In genomic region chr7:19239423-19239822, GRCm38 (mm10) we compare ENCODE assay signal across 8 mouse cellular contexts. TPM values are rescaled to one million over a fixed set of nuclear protein-coding genes. Genes with fewer than 3 reads are reported as not detected.
DNase-seq lines count a peak whose midpoint lies in the region; ATAC-seq and TF ChIP-seq lines count a peak whose summit lies in the region.

No protein-coding gene starts in this region.

- H3K9ac ChIP-seq in heart, embryonic 12.5 days = 0 out of 2 replicates have a peak overlapping the region, but pooled peaks have one; percentile 3
- 0 out of 2 replicates have a peak overlapping the region, but pooled peaks have one; percentile 10 for H3K9ac ChIP-seq in kidney, embryonic 16.5 days (replicated peaks; ENCODE audit: low read length)

- H3K4me1 ChIP-seq in erythroblast, embryonic 14.5 days (ENCODE audit: control insufficient read depth) = peaks cover 97% of the 10 kb centered on the region
- peaks cover 53% of the 10 kb centered on the region for H3K4me1 ChIP-seq in heart, embryonic 12.5 days (replicated peaks)
- H3K4me1 ChIP-seq in kidney, embryonic 16.5 days (ENCODE audit: insufficient read depth, low read length) = peaks cover 5% of the 10 kb centered on the region; the same call in 1 of the 2 replicates

- peak; percentile 96 for TF ChIP-seq CTCF in brain, embryonic 14.5 days (IDR thresholded peaks at IDR 0.05; ENCODE audit: borderline replicate concordance, extremely low read depth, insufficient read depth, insufficient read length)

- H3K27me3 ChIP-seq in erythroblast, embryonic 14.5 days (ENCODE audit: control insufficient read depth) = no peaks in the 10 kb centered on the region
- no peaks in the 10 kb centered on the region for H3K27me3 ChIP-seq in heart, embryonic 12.5 days (replicated peaks)
- H3K27me3 ChIP-seq in kidney, embryonic 16.5 days (ENCODE audit: insufficient read depth, low read length) = no peaks in the 10 kb centered on the region
- H3K27me3 ChIP-seq in splenic B cell, adult 2 months (ENCODE audit: control insufficient read depth, insufficient read depth, low read length, poor library complexity, severe bottlenecking) = no peaks in the 10 kb centered on the region

- ATAC-seq in heart, embryonic 12.5 days (ENCODE audit: insufficient number of reproducible peaks, low FRiP score) = peak; percentile 81
- ATAC-seq in kidney, embryonic 16.5 days (ENCODE audit: low FRiP score, low TSS enrichment) = peak; percentile 92

- H3K27ac ChIP-seq in heart, embryonic 12.5 days (ENCODE audit: poor library complexity, severe bottlenecking) = peak overlapping the region; percentile 90
- no peak overlapping the region for H3K27ac ChIP-seq in kidney, embryonic 16.5 days (ENCODE audit: low read length)

- H3K4me3 ChIP-seq in erythroblast, embryonic 14.5 days (replicated peaks) = peak overlapping the region; percentile 52
- no peak overlapping the region for H3K4me3 ChIP-seq in heart, embryonic 12.5 days
- H3K4me3 ChIP-seq in kidney, embryonic 16.5 days (ENCODE audit: low read length) = no peak overlapping the region

- H3K9me3 ChIP-seq in erythroblast, embryonic 14.5 days (ENCODE audit: control insufficient read depth, low read length) = no peaks in the 10 kb centered on the region
- no peaks in the 10 kb centered on the region for H3K9me3 ChIP-seq in heart, embryonic 12.5 days (replicated peaks)
- no peaks in the 10 kb centered on the region for H3K9me3 ChIP-seq in kidney, embryonic 16.5 days (ENCODE audit: low read length)

- H3K4me2 ChIP-seq in heart, embryonic 12.5 days = no peak overlapping the region
- no peak overlapping the region for H3K4me2 ChIP-seq in kidney, embryonic 16.5 days (replicated peaks; ENCODE audit: low read depth, low read length)

- H3K36me3 ChIP-seq in erythroblast, embryonic 14.5 days (ENCODE audit: control insufficient read depth) = peaks cover 65% of the 10 kb centered on the region
- peaks cover 14% of the 10 kb centered on the region; the same call in 1 of the 2 replicates for H3K36me3 ChIP-seq in heart, embryonic 12.5 days
- H3K36me3 ChIP-seq in kidney, embryonic 16.5 days (ENCODE audit: insufficient read depth, low read length) = no peaks in the 10 kb centered on the region
- no peaks in the 10 kb centered on the region for H3K36me3 ChIP-seq in splenic B cell, adult 2 months (ENCODE audit: control insufficient read depth, insufficient read depth, low read length, poor library complexity, severe bottlenecking)

- DNase-seq in CD4-positive helper T cell, adult 2 months (ENCODE audit: low read depth, low spot score) = peak; percentile 87
- peak; percentile 90 for DNase-seq in brain, embryonic 14.5 days (ENCODE audit: low read depth)
- DNase-seq in liver = peak; percentile 94
- DNase-seq in naive thymus-derived CD4-positive, alpha-beta T cell, adult 2 months (ENCODE audit: low read depth) = peak; percentile 95
- DNase-seq in splenic B cell, adult 2 months (ENCODE audit: low read depth, low spot score) = peak; percentile 93

- no peak for TF ChIP-seq POLR2A in brain, embryonic 14.5 days (IDR thresholded peaks at IDR 0.05; ENCODE audit: borderline replicate concordance, extremely low read depth, insufficient read depth, insufficient read length, poor library complexity, severe bottlenecking)

- WGBS in heart, embryonic 12.5 days = 0% methylated on average over 1 of the region's 1 CpGs
- WGBS in kidney, embryonic 16.5 days = 0% methylated on average over 1 of the region's 1 CpGs

RNA-seq across cellular contexts. Expression of gene Opa3, which starts 11.3 kb away (rescaled TPM):
- 31.1 and 33.3 TPM in 2 replicates for polyA plus RNA-seq in brain, embryonic 14.5 days (2012; rRNA removed)
- polyA plus RNA-seq in erythroblast, embryonic 14.5 days (2012) = 2.1 and 2.3 TPM in 2 replicates
- polyA plus RNA-seq in heart, embryonic 12.5 days (2016; fragmentation: Nextera tagmentation; extraction: Ambion mirVana) = 37.0 and 38.4 TPM in 2 replicates
- 42.9 and 44.6 TPM in 2 replicates for polyA plus RNA-seq in kidney, embryonic 16.5 days (2015; fragmentation: Nextera tagmentation; extraction: Ambion mirVana)

RNA-seq across cellular contexts. Expression of gene Gpr4, which starts 27.1 kb away (rescaled TPM):
- 4.7 and 5.3 TPM in 2 replicates for polyA plus RNA-seq in brain, embryonic 14.5 days (2012; rRNA removed)
- not detected in 2 replicates for polyA plus RNA-seq in erythroblast, embryonic 14.5 days (2012)
- 0.97 and 1.1 TPM in 2 replicates for polyA plus RNA-seq in heart, embryonic 12.5 days (2016; fragmentation: Nextera tagmentation; extraction: Ambion mirVana)
- 4.0 and 4.3 TPM in 2 replicates for polyA plus RNA-seq in kidney, embryonic 16.5 days (2015; fragmentation: Nextera tagmentation; extraction: Ambion mirVana)

RNA-seq across cellular contexts. Expression of gene Vasp, which starts 32.2 kb away (rescaled TPM):
- polyA plus RNA-seq in brain, embryonic 14.5 days (2012; rRNA removed) = 66.4 and 89.0 TPM in 2 replicates
- 17.7 TPM in 2 replicates for polyA plus RNA-seq in erythroblast, embryonic 14.5 days (2012)
- 93.7 and 99.0 TPM in 2 replicates for polyA plus RNA-seq in heart, embryonic 12.5 days (2016; fragmentation: Nextera tagmentation; extraction: Ambion mirVana)
- polyA plus RNA-seq in kidney, embryonic 16.5 days (2015; fragmentation: Nextera tagmentation; extraction: Ambion mirVana) = 81.0 and 86.9 TPM in 2 replicates

RNA-seq across cellular contexts. Expression of gene Ppm1n, which starts 40.4 kb away (rescaled TPM):
- polyA plus RNA-seq in brain, embryonic 14.5 days (2012; rRNA removed) = 1.1 and 1.3 TPM in 2 replicates
- polyA plus RNA-seq in erythroblast, embryonic 14.5 days (2012) = not detected in 2 replicates
- polyA plus RNA-seq in heart, embryonic 12.5 days (2016; fragmentation: Nextera tagmentation; extraction: Ambion mirVana) = not detected in 2 replicates
- 0.22 TPM in 1 of 2 replicates, not detected in the other for polyA plus RNA-seq in kidney, embryonic 16.5 days (2015; fragmentation: Nextera tagmentation; extraction: Ambion mirVana)

RNA-seq across cellular contexts. Expression of gene Rtn2, which starts 43.0 kb away (rescaled TPM):
- 159 and 189 TPM in 2 replicates for polyA plus RNA-seq in brain, embryonic 14.5 days (2012; rRNA removed)
- 0.29 and 0.44 TPM in 2 replicates for polyA plus RNA-seq in erythroblast, embryonic 14.5 days (2012)
- 23.6 and 26.7 TPM in 2 replicates for polyA plus RNA-seq in heart, embryonic 12.5 days (2016; fragmentation: Nextera tagmentation; extraction: Ambion mirVana)
- 8.0 and 9.4 TPM in 2 replicates for polyA plus RNA-seq in kidney, embryonic 16.5 days (2015; fragmentation: Nextera tagmentation; extraction: Ambion mirVana)
